Mouse (Mus musculus): ENCODE data around the gene Cap2. TPM values are rescaled to one million over a fixed set of nuclear protein-coding genes. Genes with fewer than 3 reads are reported as not detected.

Gene Cap2
- polyA plus RNA-seq, 1 experiment from 2014 or later: 0.47 TPM

GRCm38 (mm10) chr13:46627841-46628240, 126.2 kb downstream of the Cap2 start:
- ATAC-seq: no peak
- 86% methylated on average over 10 of the region's 10 CpGs for WGBS (ENCODE audit: insufficient replicate concordance)
- no peaks in the 10 kb centered on the region for H3K36me3 ChIP-seq (replicated peaks; ENCODE audit: insufficient read depth, low read length)
- H3K27me3 ChIP-seq (ENCODE audit: insufficient read depth, low read length): no peaks in the 10 kb centered on the region
- no peak overlapping the region for H3K9ac ChIP-seq (replicated peaks)
- H3K9me3 ChIP-seq (ENCODE audit: low read length): no peaks in the 10 kb centered on the region
- no peak overlapping the region for H3K4me2 ChIP-seq (ENCODE audit: low read depth, low read length)
- no peak overlapping the region for H3K4me3 ChIP-seq (ENCODE audit: low read depth, low read length)
- no peak overlapping the region for H3K27ac ChIP-seq (ENCODE audit: low read depth)
- H3K4me1 ChIP-seq (ENCODE audit: insufficient read depth): no peaks in the 10 kb centered on the region
- TF ChIP-seq CTCF (IDR thresholded peaks at IDR 0.05; ENCODE audit: low read depth) (no peak), EP300 (IDR thresholded peaks at IDR 0.05; ENCODE audit: low read depth) (no peak)
- no peak for DNase-seq

- Histone ChIP-seq H3K27ac (ENCODE audit: low read depth) (no peak overlapping the region), H3K9me3 (ENCODE audit: low read length) (no peaks in the 10 kb centered on the region), H3K27me3 (ENCODE audit: insufficient read depth, low read length) (no peaks in the 10 kb centered on the region), H3K4me1 (ENCODE audit: insufficient read depth) (no peaks in the 10 kb centered on the region), H3K4me3 (ENCODE audit: low read depth, low read length) (no peak overlapping the region), H3K36me3 (replicated peaks; ENCODE audit: insufficient read depth, low read length) (no peaks in the 10 kb centered on the region), H3K9ac (replicated peaks) (no peak overlapping the region), H3K4me2 (ENCODE audit: low read depth, low read length) (no peak overlapping the region)
- ATAC-seq: no peak
- 71% methylated on average over 6 of the region's 6 CpGs for WGBS (ENCODE audit: insufficient replicate concordance)
- no peak for TF ChIP-seq EP300 (IDR thresholded peaks at IDR 0.05; ENCODE audit: low read depth)
- TF ChIP-seq CTCF (IDR thresholded peaks at IDR 0.05; ENCODE audit: low read depth): no peak
- DNase-seq: no peak
Observed at GRCm38 (mm10) chr13:46629391-46629790, 127.7 kb downstream of the Cap2 start.

GRCm38 (mm10) chr13:46632796-46633195, 131.1 kb downstream of the Cap2 start:
- Histone ChIP-seq H3K4me1 (ENCODE audit: insufficient read depth) (no peaks in the 10 kb centered on the region), H3K9me3 (ENCODE audit: low read length) (no peaks in the 10 kb centered on the region), H3K4me2 (ENCODE audit: low read depth, low read length) (no peak overlapping the region), H3K27ac (ENCODE audit: low read depth) (no peak overlapping the region), H3K4me3 (ENCODE audit: low read depth, low read length) (no peak overlapping the region), H3K9ac (replicated peaks) (no peak overlapping the region), H3K36me3 (replicated peaks; ENCODE audit: insufficient read depth, low read length) (no peaks in the 10 kb centered on the region), H3K27me3 (ENCODE audit: insufficient read depth, low read length) (no peaks in the 10 kb centered on the region)
- TF ChIP-seq EP300 (IDR thresholded peaks at IDR 0.05; ENCODE audit: low read depth) (no peak), CTCF (IDR thresholded peaks at IDR 0.05; ENCODE audit: low read depth) (no peak)
- no peak for DNase-seq
- no peak for ATAC-seq
- WGBS (ENCODE audit: insufficient replicate concordance): 41% methylated on average over 4 of the region's 4 CpGs

GRCm38 (mm10) chr13:46633320-46634132, 131.9 kb downstream of the Cap2 start:
- Histone ChIP-seq H3K27me3 (ENCODE audit: insufficient read depth, low read length) (no peaks in the 10 kb centered on the region), H3K36me3 (replicated peaks; ENCODE audit: insufficient read depth, low read length) (no peaks in the 10 kb centered on the region), H3K4me3 (ENCODE audit: low read depth, low read length) (no peak overlapping the region), H3K4me1 (ENCODE audit: insufficient read depth) (no peaks in the 10 kb centered on the region), H3K4me2 (ENCODE audit: low read depth, low read length) (no peak overlapping the region), H3K27ac (ENCODE audit: low read depth) (no peak overlapping the region), H3K9ac (replicated peaks) (no peak overlapping the region), H3K9me3 (ENCODE audit: low read length) (no peaks in the 10 kb centered on the region)
- 71% methylated on average over 18 of the region's 18 CpGs for WGBS (ENCODE audit: insufficient replicate concordance)
- ATAC-seq (no peak), DNase-seq (no peak)
- TF ChIP-seq EP300 (IDR thresholded peaks at IDR 0.05; ENCODE audit: low read depth): no peak
- TF ChIP-seq CTCF (IDR thresholded peaks at IDR 0.05; ENCODE audit: low read depth): no peak

GRCm38 (mm10) chr13:46634133-46634488, 132.5 kb downstream of the Cap2 start:
- TF ChIP-seq EP300 (IDR thresholded peaks at IDR 0.05; ENCODE audit: low read depth): no peak
- no peak for TF ChIP-seq CTCF (IDR thresholded peaks at IDR 0.05; ENCODE audit: low read depth)
- no peak overlapping the region for H3K4me2 ChIP-seq (ENCODE audit: low read depth, low read length)
- H3K9me3 ChIP-seq (ENCODE audit: low read length): no peaks in the 10 kb centered on the region
- no peak overlapping the region for H3K27ac ChIP-seq (ENCODE audit: low read depth)
- 29% methylated on average over 6 of the region's 6 CpGs for WGBS (ENCODE audit: insufficient replicate concordance)
- ATAC-seq: no peak
- no peak overlapping the region for H3K9ac ChIP-seq (replicated peaks)
- DNase-seq: peak; percentile 45
- H3K36me3 ChIP-seq (replicated peaks; ENCODE audit: insufficient read depth, low read length): no peaks in the 10 kb centered on the region
- H3K27me3 ChIP-seq (ENCODE audit: insufficient read depth, low read length): no peaks in the 10 kb centered on the region
- H3K4me1 ChIP-seq (ENCODE audit: insufficient read depth): no peaks in the 10 kb centered on the region
- H3K4me3 ChIP-seq (ENCODE audit: low read depth, low read length): no peak overlapping the region

GRCm38 (mm10) chr13:46640608-46641468, 139.2 kb downstream of the Cap2 start:
- H3K9ac ChIP-seq (replicated peaks): no peak overlapping the region
- DNase-seq: no peak
- H3K4me2 ChIP-seq (ENCODE audit: low read depth, low read length): no peak overlapping the region
- no peak for ATAC-seq
- 0 out of 2 replicates have a peak, but pooled peaks cover 3% of the 10 kb centered on the region for H3K9me3 ChIP-seq (ENCODE audit: low read length)
- no peaks in the 10 kb centered on the region for H3K27me3 ChIP-seq (ENCODE audit: insufficient read depth, low read length)
- TF ChIP-seq CTCF (IDR thresholded peaks at IDR 0.05; ENCODE audit: low read depth) (no peak), EP300 (IDR thresholded peaks at IDR 0.05; ENCODE audit: low read depth) (no peak)
- WGBS (ENCODE audit: insufficient replicate concordance): 82% methylated on average over 10 of the region's 10 CpGs
- no peak overlapping the region for H3K4me3 ChIP-seq (ENCODE audit: low read depth, low read length)
- H3K4me1 ChIP-seq (ENCODE audit: insufficient read depth): no peaks in the 10 kb centered on the region
- H3K27ac ChIP-seq (ENCODE audit: low read depth): no peak overlapping the region
- H3K36me3 ChIP-seq (replicated peaks; ENCODE audit: insufficient read depth, low read length): no peaks in the 10 kb centered on the region
